Mouse (Mus musculus) stomach, embryonic 15.5 days (tissue): ENCODE data around the gene Cux1. TPM values are rescaled to one million over a fixed set of nuclear protein-coding genes. Genes with fewer than 3 reads are reported as not detected.

Experiments
- ATAC-seq: fragments of 200-750 bp; cut with Nextera tagmentation; 2 replicates; pipeline ENCODE4 v1.8.0; 2017; ENCODE audit warnings: low read depth, moderate number of reproducible peaks, moderate TSS enrichment; ENCODE audit not compliant: insufficient read depth, low FRiP score
- H3K27ac ChIP-seq: fragments of 300-500 bp; sonication (generic); 2 replicates; pipeline ENCODE4 v1.5.1; 2015; ENCODE audit warnings: mild to moderate bottlenecking, inconsistent platforms
- H3K27me3 ChIP-seq: fragments of 300-500 bp; sonication (generic); replicated peaks from 2 replicates; pipeline ENCODE4 v1.6.1; 2015; ENCODE audit warnings: inconsistent platforms
- H3K36me3 ChIP-seq: fragments of 300-500 bp; sonication (generic); 2 replicates; pipeline ENCODE4 v1.6.1; 2015; ENCODE audit warnings: inconsistent platforms
- H3K4me1 ChIP-seq: fragments of 300-500 bp; sonication (generic); 2 replicates; pipeline ENCODE4 v1.6.1; 2015; ENCODE audit warnings: inconsistent platforms
- H3K4me2 ChIP-seq: fragments of 300-500 bp; sonication (generic); 2 replicates; pipeline ENCODE4 v1.6.1; 2015; ENCODE audit warnings: mild to moderate bottlenecking, inconsistent platforms
- H3K4me3 ChIP-seq: fragments of 300-500 bp; sonication (generic); replicated peaks from 2 replicates; pipeline ENCODE4 v1.5.1; 2015; ENCODE audit warnings: inconsistent platforms
- H3K9ac ChIP-seq: fragments of 300-500 bp; sonication (generic); 2 replicates; pipeline ENCODE4 v1.6.1; 2015; ENCODE audit warnings: inconsistent platforms
- H3K9me3 ChIP-seq: fragments of 300-500 bp; sonication (generic); 2 replicates; pipeline ENCODE4 v1.6.1; 2016; ENCODE audit warnings: inconsistent platforms
- WGBS: fragments of 180-500 bp; shearing (Covaris S2); methylation state at CpG from one replicate; pipeline ENCODE4 v1.1.7; 2015; 5-methylcytosine and 5-hydroxymethylcytosine counted together
- polyA plus RNA-seq: library from polyadenylated mRNA; unstranded; fragments of >200 nt; fragmentation: Nextera tagmentation; extraction: Ambion mirVana; gene quantifications from 2 replicates; pipeline ENCODE4 v1.2.1, GENCODE M21; 2015

The Cux1 gene
- polyA plus RNA-seq, 1 experiment from 2014 or later = 73.5 TPM

- H3K4me2 ChIP-seq = no peak overlapping the region
- no peak overlapping the region for H3K4me3 ChIP-seq
- H3K27me3 ChIP-seq = no peaks in the 10 kb centered on the region
- no peak overlapping the region for H3K9ac ChIP-seq
- no peaks in the 10 kb centered on the region for H3K4me1 ChIP-seq
- H3K9me3 ChIP-seq = no peaks in the 10 kb centered on the region
- WGBS = 63% methylated on average over 4 of the region's 4 CpGs
- no peak for ATAC-seq
- H3K36me3 ChIP-seq = peaks cover 22% of the 10 kb centered on the region
- no peak overlapping the region for H3K27ac ChIP-seq
Observed at GRCm38 (mm10) chr5:136336798-136337527, 230.3 kb downstream of the Cux1 start.

DNA sequence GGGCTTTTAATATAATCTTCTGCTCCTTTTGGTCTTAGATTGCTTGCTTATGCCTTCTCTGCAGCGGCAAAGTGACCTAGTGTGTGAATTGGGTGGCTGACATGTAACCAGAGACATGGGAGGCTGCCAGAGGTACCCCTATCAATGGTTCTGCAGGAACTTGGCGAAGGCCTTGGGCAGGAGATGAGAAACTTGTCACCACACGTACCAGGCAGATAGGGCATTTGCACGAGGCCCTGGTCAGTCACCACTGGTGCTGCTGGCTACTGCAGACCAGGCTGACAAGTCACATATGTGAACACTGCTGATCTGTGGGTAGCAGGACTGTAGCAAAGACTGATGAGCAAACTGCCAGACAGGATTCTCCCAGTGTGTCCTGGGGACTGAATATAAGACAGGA is 231.6 kb downstream of the Cux1 start:
- no peak overlapping the region for H3K9ac ChIP-seq
- peaks cover 22% of the 10 kb centered on the region for H3K36me3 ChIP-seq
- no peaks in the 10 kb centered on the region for H3K9me3 ChIP-seq
- no peak overlapping the region for H3K4me2 ChIP-seq
- 79% methylated on average over 4 of the region's 4 CpGs for WGBS
- H3K4me1 ChIP-seq = no peaks in the 10 kb centered on the region
- no peak for ATAC-seq
- no peaks in the 10 kb centered on the region for H3K27me3 ChIP-seq
- H3K4me3 ChIP-seq = no peak overlapping the region
- no peak overlapping the region for H3K27ac ChIP-seq

- peaks cover 21% of the 10 kb centered on the region for H3K36me3 ChIP-seq
- H3K4me2 ChIP-seq = no peak overlapping the region
- no peaks in the 10 kb centered on the region for H3K4me1 ChIP-seq
- no peaks in the 10 kb centered on the region for H3K9me3 ChIP-seq
- 73% methylated on average over 4 of the region's 4 CpGs for WGBS
- no peak overlapping the region for H3K4me3 ChIP-seq
- H3K27ac ChIP-seq = no peak overlapping the region
- no peaks in the 10 kb centered on the region for H3K27me3 ChIP-seq
- ATAC-seq = no peak
- H3K9ac ChIP-seq = no peak overlapping the region
Observed at GRCm38 (mm10) chr5:136334780-136335179, 232.5 kb downstream of the Cux1 start.

GRCm38 (mm10) chr5:136334051-136334450 is 233.2 kb downstream of the Cux1 start:
- no peak for ATAC-seq
- H3K36me3 ChIP-seq = peaks cover 17% of the 10 kb centered on the region; the same call in 1 of the 2 replicates
- no peak overlapping the region for H3K4me3 ChIP-seq
- no peak overlapping the region for H3K4me2 ChIP-seq
- 87% methylated on average over 1 of the region's 1 CpGs for WGBS
- H3K4me1 ChIP-seq = no peaks in the 10 kb centered on the region
- no peaks in the 10 kb centered on the region for H3K27me3 ChIP-seq
- H3K9me3 ChIP-seq = no peaks in the 10 kb centered on the region
- no peak overlapping the region for H3K27ac ChIP-seq
- H3K9ac ChIP-seq = no peak overlapping the region

DNA sequence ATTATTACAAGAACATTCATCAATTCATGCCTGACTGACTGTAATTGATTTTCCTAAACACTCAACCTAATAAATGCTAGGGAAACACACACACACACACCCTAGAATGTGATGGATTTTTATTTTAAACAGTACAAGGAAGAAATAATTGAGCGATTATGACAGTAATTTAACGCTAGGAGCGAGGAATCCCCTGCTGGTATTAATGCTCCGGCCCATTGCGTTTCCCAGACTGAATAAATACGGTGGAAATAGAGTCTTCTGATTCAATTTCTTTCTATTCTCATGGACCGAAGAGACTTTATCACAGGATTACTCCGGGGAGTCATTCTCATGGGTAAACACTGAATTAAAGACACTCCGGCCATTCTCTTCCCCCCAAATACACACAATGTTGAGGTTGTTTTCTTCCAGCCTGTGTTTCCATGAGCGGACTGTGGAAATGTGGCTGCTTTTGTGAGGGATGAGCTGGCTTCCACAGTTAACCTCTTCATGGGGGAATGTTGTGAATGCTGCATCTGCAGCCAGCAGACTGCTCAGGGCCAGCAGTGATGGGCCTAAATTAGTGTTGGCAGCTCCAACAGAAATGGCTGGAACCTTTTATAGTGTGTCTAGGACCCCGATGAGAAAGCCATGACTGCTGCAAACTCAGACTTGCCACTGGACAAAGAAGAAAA is 234.4 kb downstream of the Cux1 start:
- no peaks in the 10 kb centered on the region for H3K27me3 ChIP-seq
- no peaks in the 10 kb centered on the region for H3K4me1 ChIP-seq
- no peak overlapping the region for H3K4me3 ChIP-seq
- WGBS = 84% methylated on average over 11 of the region's 11 CpGs
- H3K9ac ChIP-seq = no peak overlapping the region
- no peak overlapping the region for H3K27ac ChIP-seq
- H3K9me3 ChIP-seq = no peaks in the 10 kb centered on the region
- H3K4me2 ChIP-seq = no peak overlapping the region
- no peak for ATAC-seq
- H3K36me3 ChIP-seq = peaks cover 17% of the 10 kb centered on the region; the same call in 1 of the 2 replicates

DNA sequence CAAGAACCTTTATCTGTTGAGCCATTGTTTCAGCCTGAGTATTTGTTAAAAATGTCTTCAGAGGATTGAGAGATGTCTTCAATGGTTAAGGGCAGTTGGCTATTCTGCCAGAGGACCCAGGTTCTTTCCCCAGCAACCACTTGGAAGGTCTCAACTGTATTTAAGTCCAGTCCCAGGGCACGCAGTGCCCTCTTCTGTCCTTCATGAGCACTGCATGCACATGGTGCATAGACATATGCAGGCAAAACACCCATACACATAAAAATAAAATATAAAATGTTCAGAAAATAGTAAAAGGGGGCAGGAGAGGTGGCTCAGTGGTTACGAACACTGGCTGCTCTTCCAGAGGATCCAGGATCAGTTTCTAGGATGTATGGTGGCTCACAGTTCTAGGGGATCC is 239.6 kb downstream of the Cux1 start:
- Histone ChIP-seq H3K4me1 (no peaks in the 10 kb centered on the region), H3K9me3 (no peaks in the 10 kb centered on the region), H3K9ac (no peak overlapping the region), H3K36me3 (peaks cover 21% of the 10 kb centered on the region), H3K27ac (no peak overlapping the region), H3K27me3 (no peaks in the 10 kb centered on the region), H3K4me2 (no peak overlapping the region), H3K4me3 (no peak overlapping the region)
- no peak for ATAC-seq
- 89% methylated on average over 2 of the region's 2 CpGs for WGBS

GRCm38 (mm10) chr5:136326626-136327025 is 240.7 kb downstream of the Cux1 start:
- no peak overlapping the region for H3K4me2 ChIP-seq
- 78% methylated on average over 13 of the region's 13 CpGs for WGBS
- H3K9ac ChIP-seq = no peak overlapping the region
- H3K4me3 ChIP-seq = no peak overlapping the region
- no peak overlapping the region for H3K27ac ChIP-seq
- no peaks in the 10 kb centered on the region for H3K27me3 ChIP-seq
- H3K9me3 ChIP-seq = no peaks in the 10 kb centered on the region
- H3K4me1 ChIP-seq = no peaks in the 10 kb centered on the region
- H3K36me3 ChIP-seq = peaks cover 15% of the 10 kb centered on the region
- no peak for ATAC-seq

DNA sequence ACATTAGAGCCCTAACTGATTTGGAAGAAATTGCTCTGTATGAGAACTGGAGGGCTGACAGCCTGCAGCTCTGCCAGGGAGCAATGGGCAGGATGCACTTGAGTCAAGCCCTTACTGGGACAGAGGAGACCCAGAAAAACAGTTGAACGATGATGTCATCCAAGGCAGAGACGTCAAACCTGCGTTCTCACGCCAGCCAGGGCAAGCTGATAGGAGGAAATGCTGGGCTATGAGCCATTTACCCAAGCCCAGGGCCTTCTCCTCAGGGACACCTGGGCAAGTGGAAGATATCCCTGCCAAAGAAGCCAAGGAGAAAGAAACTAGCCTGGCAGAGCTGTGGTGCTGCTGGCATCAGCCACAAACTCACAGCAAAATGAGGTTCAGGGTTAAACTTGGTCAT is 242.8 kb downstream of the Cux1 start:
- Histone ChIP-seq H3K9ac (no peak overlapping the region), H3K4me1 (no peaks in the 10 kb centered on the region), H3K27me3 (no peaks in the 10 kb centered on the region), H3K27ac (no peak overlapping the region), H3K36me3 (peaks cover 15% of the 10 kb centered on the region), H3K4me2 (no peak overlapping the region), H3K4me3 (no peak overlapping the region), H3K9me3 (no peaks in the 10 kb centered on the region)
- no peak for ATAC-seq
- WGBS = 63% methylated on average over 4 of the region's 4 CpGs

GRCm38 (mm10) chr5:136321378-136321777 is 245.9 kb downstream of the Cux1 start:
- Histone ChIP-seq H3K9me3 (no peaks in the 10 kb centered on the region), H3K4me1 (no peaks in the 10 kb centered on the region), H3K27ac (no peak overlapping the region), H3K27me3 (no peaks in the 10 kb centered on the region), H3K4me3 (no peak overlapping the region), H3K36me3 (peaks cover 14% of the 10 kb centered on the region), H3K9ac (no peak overlapping the region), H3K4me2 (no peak overlapping the region)
- 73% methylated on average over 6 of the region's 6 CpGs for WGBS
- no peak for ATAC-seq

DNA sequence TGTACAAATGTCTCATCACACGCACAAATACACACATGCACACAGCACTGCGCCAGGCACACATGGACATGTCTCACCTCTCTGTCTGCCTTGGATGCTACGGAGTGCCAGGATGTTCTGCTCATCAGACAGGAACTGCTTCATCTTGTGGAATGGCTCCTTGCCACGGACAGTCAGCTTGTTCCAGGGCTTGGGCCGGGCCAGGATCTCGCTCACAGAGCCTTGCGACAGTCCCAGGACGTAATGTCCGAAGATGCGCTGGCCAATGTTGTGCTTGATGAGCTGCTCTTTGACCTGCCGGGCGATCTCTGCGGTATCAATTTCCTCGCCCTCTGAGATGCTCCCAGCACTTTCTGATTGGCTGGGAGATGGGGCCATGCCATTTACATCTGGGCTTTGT is 254.7 kb downstream of the Cux1 start:
- no peaks in the 10 kb centered on the region for H3K27me3 ChIP-seq
- no peaks in the 10 kb centered on the region for H3K4me1 ChIP-seq
- no peak overlapping the region for H3K4me3 ChIP-seq
- H3K9me3 ChIP-seq = no peaks in the 10 kb centered on the region
- peaks cover 28% of the 10 kb centered on the region for H3K36me3 ChIP-seq
- H3K4me2 ChIP-seq = no peak overlapping the region
- WGBS = 91% methylated on average over 14 of the region's 14 CpGs
- ATAC-seq = no peak
- H3K9ac ChIP-seq = no peak overlapping the region
- H3K27ac ChIP-seq = no peak overlapping the region

DNA sequence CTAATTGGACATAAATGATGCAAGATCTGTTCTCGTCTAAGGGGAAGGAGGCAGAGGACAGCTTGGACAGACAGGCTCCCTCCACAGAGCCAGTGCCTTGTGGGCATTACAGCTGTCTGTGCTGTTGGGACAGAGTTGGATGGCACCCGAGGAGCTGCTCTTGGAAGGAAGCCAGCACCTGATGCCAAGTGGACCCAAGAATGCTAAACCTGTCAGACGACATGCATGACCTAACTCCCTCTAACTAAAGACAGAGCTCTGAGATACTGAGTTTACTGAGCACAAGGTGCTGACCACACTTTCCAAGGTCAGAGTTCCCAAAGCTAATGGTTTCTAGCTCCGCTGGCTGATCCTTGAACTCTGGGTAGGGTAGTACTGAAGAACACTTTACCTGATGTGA is 255.1 kb downstream of the Cux1 start:
- H3K4me3 ChIP-seq = no peak overlapping the region
- H3K36me3 ChIP-seq = peaks cover 32% of the 10 kb centered on the region
- H3K27ac ChIP-seq = no peak overlapping the region
- WGBS = 64% methylated on average over 4 of the region's 4 CpGs
- no peak for ATAC-seq
- no peaks in the 10 kb centered on the region for H3K9me3 ChIP-seq
- no peaks in the 10 kb centered on the region for H3K27me3 ChIP-seq
- no peak overlapping the region for H3K4me2 ChIP-seq
- H3K9ac ChIP-seq = no peak overlapping the region
- no peaks in the 10 kb centered on the region for H3K4me1 ChIP-seq

DNA sequence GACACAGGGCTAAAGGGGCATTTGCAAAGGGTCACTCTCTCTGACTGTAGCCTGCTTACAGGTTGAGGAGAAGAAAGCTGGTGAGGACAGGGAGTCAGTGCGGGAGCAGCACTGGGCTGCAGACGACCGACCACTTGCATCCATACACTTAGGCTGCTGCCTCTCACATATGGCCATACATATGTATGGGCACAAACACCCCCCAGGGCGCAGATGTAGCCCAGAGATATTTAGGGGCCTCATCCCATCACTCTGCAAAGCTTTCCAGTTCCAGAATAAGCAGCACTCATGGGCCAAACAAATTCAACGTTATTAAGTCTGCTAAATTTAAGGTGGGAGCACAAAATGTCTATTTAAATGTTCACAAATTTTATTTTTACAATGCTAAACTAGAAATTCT is 261.0 kb downstream of the Cux1 start:
- no peaks in the 10 kb centered on the region for H3K4me1 ChIP-seq
- 87% methylated on average over 5 of the region's 5 CpGs for WGBS
- peaks cover 33% of the 10 kb centered on the region for H3K36me3 ChIP-seq
- H3K27me3 ChIP-seq = no peaks in the 10 kb centered on the region
- ATAC-seq = no peak
- H3K4me3 ChIP-seq = no peak overlapping the region
- H3K4me2 ChIP-seq = no peak overlapping the region
- H3K9ac ChIP-seq = no peak overlapping the region
- no peak overlapping the region for H3K27ac ChIP-seq
- H3K9me3 ChIP-seq = no peaks in the 10 kb centered on the region
